Mouse (Mus musculus) kidney, adult 2 months (tissue): ENCODE measurements around the gene Ints2. TPM values are rescaled to one million over a fixed set of nuclear protein-coding genes. Genes with fewer than 3 reads are reported as not detected.

ENCODE experiments used
- DNase-seq: peaks from one replicate; pipeline ENCODE4 v3.0.0; 2021
- H3K27ac ChIP-seq: fragments of 200-500 bp; 2 replicates; pipeline ENCODE4 v1.5.1; 2012; ENCODE audit warnings: low read depth, low read length, control low read depth, inconsistent platforms; ENCODE audit not compliant: insufficient read depth
- H3K27me3 ChIP-seq: fragments of 200-500 bp; replicated peaks from 2 replicates; pipeline ENCODE4 v1.6.1; 2012; ENCODE audit warnings: mild to moderate bottlenecking, moderate library complexity, low read length, inconsistent platforms; ENCODE audit not compliant: control insufficient read depth, insufficient read depth
- H3K36me3 ChIP-seq: fragments of 200-500 bp; 2 replicates; pipeline ENCODE4 v1.6.1; 2012; ENCODE audit warnings: mild to moderate bottlenecking, moderate library complexity, low read length, inconsistent platforms; ENCODE audit not compliant: control insufficient read depth, insufficient read depth
- H3K4me1 ChIP-seq: fragments of 200-500 bp; 2 replicates; pipeline ENCODE4 v1.6.1; 2011; ENCODE audit warnings: low read length; ENCODE audit not compliant: control insufficient read depth, insufficient read depth
- H3K4me3 ChIP-seq: fragments of 200-500 bp; 2 replicates; pipeline ENCODE4 v1.5.1; 2011; ENCODE audit warnings: mild to moderate bottlenecking, low read depth, low read length, control low read depth; ENCODE audit not compliant: insufficient read depth
- CTCF ChIP-seq: fragments of 200-500 bp; conservative IDR thresholded peaks from 2 replicates; pipeline ENCODE4 v1.5.1; 2011; ENCODE audit warnings: low read depth, mild to moderate bottlenecking, control low read depth, low read length, moderate library complexity, mixed read lengths; ENCODE audit not compliant: insufficient read depth, insufficient read length
- POLR2A ChIP-seq: fragments of 200-500 bp; IDR thresholded peaks from one replicate; pipeline ENCODE4 v1.6.1; 2011; ENCODE audit warnings: low read depth, low read length, control low read depth
- WGBS: fragments of 180-500 bp; shearing (Covaris S2); methylation state at CpG from one replicate; pipeline ENCODE4 v1.1.7; 2018; 5-methylcytosine and 5-hydroxymethylcytosine counted together
- polyA plus RNA-seq: library from polyadenylated mRNA; depleted of rRNA; stranded (reverse); fragments of >200 nt; gene quantifications from 2 replicates; pipeline ENCODE4 v1.2.3, GENCODE M21; 2012; rRNA removed

Gene Ints2
- polyA plus RNA-seq, 1 experiment = 29.3 TPM

DNA sequence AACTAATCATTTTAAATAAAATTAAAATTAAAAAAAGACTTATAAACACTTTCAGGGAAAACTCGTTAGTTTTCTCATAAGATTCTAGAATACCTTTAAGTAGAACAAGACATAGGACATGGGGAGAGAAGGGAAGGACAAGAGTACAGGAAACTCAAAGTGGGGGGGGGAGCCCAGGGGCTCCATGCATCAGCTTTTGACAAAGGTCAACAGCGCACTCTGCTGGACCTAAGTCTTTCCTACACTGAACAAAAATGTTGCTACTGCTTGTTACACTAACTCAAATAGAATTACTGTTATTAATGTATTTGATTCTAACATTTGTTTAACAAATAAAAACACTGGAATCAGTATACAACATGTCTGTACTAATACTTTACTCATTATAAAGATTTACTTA is 83.2 kb downstream of the Ints2 start:
- Histone ChIP-seq H3K27ac (no peak overlapping the region), H3K4me1 (no peaks in the 10 kb centered on the region), H3K36me3 (no peaks in the 10 kb centered on the region), H3K27me3 (no peaks in the 10 kb centered on the region), H3K4me3 (no peak overlapping the region)
- peak; percentile 73 for DNase-seq
- 51% methylated on average over 2 of the region's 2 CpGs for WGBS
- TF ChIP-seq POLR2A (no peak), CTCF (peak; percentile 63)

DNA sequence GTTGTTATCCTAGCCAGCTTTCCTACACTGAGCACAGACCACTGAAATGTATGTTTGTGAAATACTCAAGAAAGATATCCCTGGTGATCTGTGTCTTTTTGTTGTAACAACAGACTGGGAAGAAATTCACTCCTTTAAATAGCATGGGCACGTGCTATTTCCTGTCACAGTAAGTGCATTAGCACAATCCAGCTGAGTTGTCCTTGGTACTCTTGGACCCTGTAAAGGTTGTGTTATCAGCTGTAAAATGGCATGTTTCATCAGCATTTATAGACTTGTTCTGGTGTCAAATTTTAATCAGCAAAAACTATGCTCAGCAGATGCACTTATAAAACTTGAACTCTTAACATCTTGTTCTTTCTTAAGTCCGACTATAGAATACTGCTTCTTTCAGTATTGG is 86.6 kb downstream of the Ints2 start:
- TF ChIP-seq CTCF = no peak
- TF ChIP-seq POLR2A = no peak
- Histone ChIP-seq H3K36me3 (no peaks in the 10 kb centered on the region), H3K27me3 (no peaks in the 10 kb centered on the region), H3K4me3 (no peak overlapping the region), H3K4me1 (no peaks in the 10 kb centered on the region), H3K27ac (no peak overlapping the region)
- WGBS = 71% methylated on average over 2 of the region's 2 CpGs
- no peak for DNase-seq

Other genes starting within 250 kb of the Ints2 start
- 0.43 and 0.67 TPM in 2 replicates for gene Brip1, start 56.4 kb downstream of the Ints2 start, polyA plus RNA-seq
- gene Med13, start 100.0 kb upstream of the Ints2 start, polyA plus RNA-seq = 19.1 and 19.4 TPM in 2 replicates
- gene Rnft1, start 227.1 kb upstream of the Ints2 start, polyA plus RNA-seq = 8.0 and 9.4 TPM in 2 replicates